Mouse (Mus musculus) layer of hippocampus, adult 8-10 months (tissue): ENCODE data around the gene Cnksr1. TPM values are rescaled to one million over a fixed set of nuclear protein-coding genes. Genes with fewer than 3 reads are reported as not detected.
"Not testable (repeated sequence)": the region's sequence is repeated elsewhere in the genome, so short reads cannot be mapped to it uniquely, and the experiment has no call there.

Experiments
- DNase-seq, 2 experiments: peaks; one replicate each; pipeline ENCODE4 v3.0.0; 2022; ENCODE audit warnings: low spot score in 2 of 2
- total RNA-seq, 4 experiments: library from RNA; stranded (reverse); gene quantifications; 2 replicates each; pipeline ENCODE4 v1.2.4; 2022

Gene Cnksr1
- total RNA-seq = under 1 TPM; 0.51 to 0.89 (median 0.79) TPM

DNA sequence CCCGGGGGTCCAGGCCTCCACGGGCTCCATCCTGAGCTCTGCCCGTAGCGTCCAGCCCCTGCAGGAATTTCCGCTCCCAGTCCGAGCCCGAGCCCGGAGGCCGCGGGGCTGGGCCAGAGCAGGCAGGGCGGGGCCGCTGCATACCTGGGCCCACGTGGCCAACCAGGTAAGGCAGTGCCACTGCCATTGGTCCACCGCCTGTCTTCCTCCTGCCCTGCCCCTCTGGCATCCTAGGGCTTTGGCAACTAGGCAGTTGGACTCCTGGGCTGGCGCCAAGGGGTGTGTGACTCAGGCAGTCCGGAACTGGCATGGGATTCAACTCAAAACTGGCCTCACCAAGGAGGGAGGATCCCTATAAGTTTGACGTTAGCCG lies at the start of gene Cnksr1:
TSS of gene Cnksr1 (minus strand) at position 121 of the 373 bp plus-strand sequence.
- no peak for DNase-seq

- DNase-seq = peak; percentile 45 to 63
Measured at GRCm38 (mm10) chr4:134287575-134288025, 49.4 kb upstream of the Cnksr1 start, which contains the start of gene Pdik1l. Gene Pdik1l (minus strand): TSS chr4:134287895.

DNA sequence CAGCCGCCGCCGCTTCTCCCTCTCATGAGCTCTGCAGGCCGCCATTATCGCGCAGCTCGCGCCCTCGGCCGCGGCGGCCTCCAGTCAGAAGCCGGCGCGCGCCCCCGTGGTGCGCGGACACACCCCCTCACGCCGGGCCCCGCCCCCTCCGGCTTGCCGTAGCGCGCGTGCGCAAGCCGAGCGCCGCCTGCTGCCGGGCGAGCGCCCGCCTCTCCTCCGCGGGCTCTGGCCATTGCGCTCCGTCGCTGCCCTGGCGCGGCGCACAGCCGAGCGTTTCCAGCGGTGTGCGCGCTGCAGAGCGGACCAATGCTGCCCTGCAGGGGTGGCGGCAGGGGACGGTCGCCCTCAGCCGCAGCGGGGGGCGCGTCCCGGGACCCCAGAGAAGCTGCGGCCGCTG lies 49.0 kb upstream of the Cnksr1 start:
- DNase-seq = peak; percentile 86 to 94

DNA sequence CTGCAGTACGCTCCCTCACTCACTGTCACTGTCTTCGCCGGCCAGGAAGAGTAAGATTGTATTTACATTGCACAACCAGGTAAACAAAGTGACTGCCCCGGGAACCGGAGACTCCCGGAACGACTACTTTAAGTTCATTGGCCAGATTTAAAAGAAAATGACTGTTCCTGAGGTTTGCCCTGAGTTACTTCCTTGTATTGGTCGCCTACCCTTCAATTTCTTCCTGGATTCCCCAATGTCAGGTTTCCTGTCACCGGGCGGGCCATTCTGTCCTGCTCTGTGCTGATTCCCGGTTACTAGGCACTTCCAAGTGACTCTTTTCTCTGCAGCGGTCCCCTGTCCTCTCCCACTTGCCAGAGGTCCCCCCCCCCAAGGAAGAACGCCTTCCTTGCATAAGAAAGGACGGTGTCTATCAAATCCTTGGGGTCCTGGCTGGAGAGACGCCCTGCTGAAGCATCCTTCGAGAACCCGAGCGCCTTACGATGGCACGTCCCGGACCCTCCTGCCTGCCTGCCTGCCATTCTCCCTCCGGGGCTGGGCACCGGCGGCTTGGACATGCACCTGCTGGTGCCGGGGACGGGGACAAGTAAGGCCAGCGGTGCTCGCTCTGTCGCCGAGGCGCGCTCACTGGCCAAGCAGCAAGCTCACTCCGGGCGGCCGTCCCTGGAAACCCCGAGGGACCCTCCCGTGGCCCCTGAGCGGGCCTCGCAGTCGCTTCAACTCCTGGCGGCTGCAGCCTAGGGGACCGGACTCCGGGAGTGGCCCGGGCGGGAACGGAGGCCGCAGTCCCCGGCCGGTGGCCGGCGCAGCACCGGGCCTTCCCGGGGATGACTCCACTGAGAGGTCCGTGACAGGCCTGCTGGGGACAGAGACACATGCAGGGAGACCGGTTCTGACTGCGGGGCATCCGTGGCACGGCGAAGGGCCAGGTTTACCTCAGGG lies 48.3 kb upstream of the Cnksr1 start:
- peak in 1 of 2 experiments; percentile 17 for DNase-seq

GRCm38 (mm10) chr4:134284942-134285341 lies 46.7 kb upstream of the Cnksr1 start:
- no peak for DNase-seq

DNA sequence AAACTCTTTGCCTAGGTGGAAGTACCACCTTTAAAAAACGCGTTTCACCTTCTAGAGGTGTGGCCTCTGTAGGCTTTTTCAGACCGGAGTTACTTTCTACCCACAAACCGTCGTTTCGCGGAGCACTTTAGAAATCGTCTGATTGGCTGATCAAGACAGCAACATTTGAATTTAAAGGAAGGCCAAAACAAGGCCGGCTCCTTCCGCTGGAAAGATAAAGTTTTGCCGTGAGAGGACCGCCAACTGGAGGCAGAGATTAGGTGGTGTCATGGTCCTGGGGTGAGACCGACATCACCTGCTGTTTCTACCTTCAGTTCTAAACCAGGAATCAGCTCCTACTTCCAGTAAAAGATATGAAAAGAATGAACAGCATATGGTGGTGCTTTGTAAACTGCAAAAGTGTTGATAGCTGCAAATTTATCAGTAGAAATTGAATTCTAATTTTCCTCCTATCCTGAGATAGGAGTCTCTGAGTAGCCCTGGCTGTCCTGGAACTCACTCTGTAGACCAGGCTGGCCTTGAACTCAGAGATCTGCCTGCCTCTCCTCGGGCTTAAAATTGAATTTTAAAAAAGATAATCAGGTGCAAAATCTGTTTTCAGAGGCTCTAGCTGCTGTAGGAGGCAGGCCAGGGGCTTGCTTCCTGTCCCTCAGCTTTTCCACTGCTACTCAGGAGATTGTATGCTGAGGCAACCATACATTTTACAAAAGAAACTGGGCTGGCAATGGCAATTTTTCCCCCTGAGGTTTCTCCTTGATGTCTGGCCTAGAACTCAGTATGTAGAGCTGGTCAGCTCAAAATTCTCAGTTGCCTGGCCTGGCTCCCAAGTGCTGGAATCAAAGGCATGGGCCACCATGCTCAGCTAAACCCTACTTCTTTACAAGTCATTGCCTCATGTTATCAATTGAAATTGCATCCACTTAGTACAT lies 35.5 kb upstream of the Cnksr1 start:
- DNase-seq = no peak

GRCm38 (mm10) chr4:134272731-134273416 lies 34.7 kb upstream of the Cnksr1 start:
- DNase-seq = no peak

DNA sequence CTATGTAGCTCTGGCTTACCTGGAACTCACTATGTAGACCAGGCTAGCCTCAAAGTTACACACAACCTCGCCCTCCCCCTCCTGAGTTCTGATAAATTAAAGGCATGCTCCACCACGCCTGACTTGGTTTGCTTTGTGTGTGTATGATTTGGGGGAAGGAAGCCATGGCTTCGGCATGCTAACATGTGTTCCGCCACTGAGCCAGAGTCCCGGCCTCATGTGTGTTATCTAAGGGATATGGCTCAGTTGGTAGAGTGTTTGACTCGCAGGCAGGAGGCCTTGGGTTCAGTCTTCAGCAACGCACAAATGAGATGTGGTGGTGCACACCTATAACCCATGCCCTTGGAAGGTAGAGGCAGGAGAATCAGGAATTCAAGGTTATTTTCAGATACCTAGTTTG lies 33.8 kb upstream of the Cnksr1 start:
- DNase-seq = no peak

DNA sequence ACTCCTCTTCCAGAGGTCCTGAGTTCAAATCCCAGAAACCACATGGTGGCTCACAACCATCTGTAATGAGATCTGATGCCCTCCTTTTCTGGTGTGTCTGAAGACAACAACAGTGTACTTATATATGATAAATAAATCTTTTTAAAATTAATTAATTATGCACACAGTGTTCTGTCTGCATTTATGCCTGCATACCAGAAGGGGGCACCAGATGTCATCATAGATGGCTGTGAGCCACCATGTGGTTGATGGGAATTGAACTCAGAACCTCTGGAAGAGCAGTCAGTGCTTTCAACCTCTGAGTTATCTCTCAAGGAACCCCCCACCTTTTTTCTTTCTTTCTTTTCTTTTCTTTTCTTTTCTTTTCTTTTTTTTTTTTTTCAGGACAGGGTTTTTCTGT lies 31.4 kb upstream of the Cnksr1 start:
- not testable (repeated sequence) for DNase-seq

DNA sequence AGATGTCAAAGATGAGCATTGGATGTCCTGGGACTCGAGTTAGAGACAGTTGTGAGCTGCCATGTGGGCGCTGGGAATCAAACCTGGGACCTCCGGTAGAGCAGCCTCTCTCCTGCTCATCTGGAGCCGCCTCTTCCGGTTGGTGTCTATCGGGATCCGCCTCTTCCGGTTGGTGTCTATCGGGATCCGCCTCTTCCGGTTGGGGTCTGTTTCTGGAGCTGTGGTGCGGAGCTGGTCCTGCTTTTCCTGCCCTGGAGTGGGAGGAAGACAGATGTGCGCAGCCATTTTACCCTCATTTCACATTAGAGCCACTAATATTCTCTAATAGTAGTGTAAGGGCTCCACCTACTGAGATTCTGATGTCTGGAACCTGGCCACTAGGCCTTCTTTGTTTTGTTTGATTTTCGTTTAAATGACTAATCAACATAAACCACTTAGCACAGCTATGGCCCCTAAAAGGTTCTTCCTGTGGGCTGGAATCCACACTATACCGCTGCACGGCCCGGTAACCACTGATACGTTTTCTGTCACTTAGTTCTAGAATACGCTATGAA lies 30.0 kb upstream of the Cnksr1 start:
- no peak for DNase-seq

DNA sequence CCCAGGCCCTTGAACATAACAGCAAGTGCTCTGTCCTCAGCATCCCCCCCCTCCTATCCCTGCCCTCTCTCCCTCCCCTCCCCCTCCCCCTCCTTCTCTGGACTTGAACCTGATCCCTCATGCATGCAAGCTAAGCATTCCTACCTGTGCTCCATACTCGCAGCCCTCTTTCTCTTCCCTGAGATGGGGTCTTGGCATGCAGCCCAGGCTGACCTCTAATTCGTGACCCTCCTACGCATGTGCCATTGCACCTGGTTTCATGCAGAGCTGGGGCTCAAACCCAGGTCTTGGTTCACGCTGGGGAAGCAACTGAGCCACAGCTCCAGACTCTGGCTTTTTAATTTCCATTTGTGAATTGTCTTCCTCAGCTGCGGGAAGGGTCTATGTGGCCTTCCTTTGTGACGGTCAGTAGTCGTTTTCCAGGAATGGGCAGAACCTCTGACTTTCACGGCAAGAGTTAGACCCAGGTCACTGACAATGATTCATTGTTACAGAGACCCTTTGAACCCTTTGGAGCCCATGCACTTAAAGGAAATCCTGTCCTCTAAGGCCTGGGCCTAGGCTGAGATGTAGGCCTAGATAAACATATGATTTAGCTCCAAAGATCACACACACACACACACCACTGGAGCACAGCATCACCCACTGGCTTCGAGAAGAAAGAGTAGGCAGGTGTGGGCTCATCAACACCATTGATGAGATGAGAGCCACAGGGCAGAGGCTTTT lies 27.8 kb upstream of the Cnksr1 start:
- DNase-seq = no peak

- no peak for DNase-seq
Measured at GRCm38 (mm10) chr4:134263191-134263590, 25.0 kb upstream of the Cnksr1 start.

DNA sequence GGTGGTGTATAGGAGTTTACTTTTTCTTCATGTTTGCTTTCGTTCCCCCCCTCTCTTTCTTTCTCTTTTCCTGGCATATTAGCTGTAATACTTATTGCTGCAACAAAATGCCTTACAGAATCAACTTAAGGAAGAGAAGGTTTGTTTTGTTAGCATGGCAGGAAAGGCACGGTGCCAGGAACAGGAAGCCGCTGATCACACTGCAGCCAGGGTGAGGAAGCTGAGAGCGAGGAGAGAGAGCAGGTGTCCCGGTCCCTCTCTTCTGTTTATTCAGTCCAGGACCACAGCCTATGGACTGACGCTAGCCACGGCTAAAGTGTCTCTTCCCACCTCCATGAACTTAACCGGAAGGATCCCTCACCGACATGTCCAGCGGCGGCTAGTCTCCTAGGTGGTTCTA lies 20.2 kb upstream of the Cnksr1 start:
- DNase-seq = no peak

- DNase-seq = no peak
Measured at GRCm38 (mm10) chr4:134257198-134258009, 19.2 kb upstream of the Cnksr1 start.

DNA sequence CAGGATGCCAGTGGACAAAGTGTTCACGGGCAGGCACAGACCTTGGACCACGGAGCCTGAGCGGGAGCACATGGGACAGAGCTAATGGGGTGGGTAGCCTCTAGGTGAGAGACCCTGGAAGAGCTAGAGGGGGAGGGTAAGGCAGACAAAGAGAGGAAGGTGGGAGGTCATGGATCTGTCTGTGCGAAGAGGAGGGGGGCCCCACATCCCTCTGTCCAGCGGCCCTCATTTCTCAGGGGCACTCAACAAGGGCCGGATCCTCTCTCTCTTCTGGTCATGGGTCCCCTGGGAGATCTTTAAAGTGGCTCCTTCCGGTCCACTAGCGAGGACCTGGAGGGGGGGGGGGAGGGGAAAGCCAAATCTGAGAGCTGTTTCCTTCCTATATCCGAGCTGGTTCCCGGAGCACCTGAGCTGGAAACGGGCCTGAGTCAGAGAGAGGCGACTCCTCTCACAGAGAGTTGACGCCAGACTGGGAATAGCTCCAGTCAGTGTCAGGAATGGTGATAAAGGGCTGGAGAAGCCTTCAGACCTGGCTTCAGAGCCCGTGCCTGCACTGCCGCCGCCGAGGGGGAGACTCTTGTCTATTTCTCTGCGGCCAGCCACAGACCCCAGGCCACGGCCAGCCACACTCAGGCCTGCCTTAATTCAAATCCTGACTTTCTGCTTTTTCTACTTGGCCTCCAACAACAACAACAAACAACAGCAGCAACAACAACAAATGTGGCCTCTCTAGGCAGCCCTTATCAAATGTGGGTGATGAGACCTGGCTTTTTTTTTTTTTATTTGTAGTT lies 18.4 kb upstream of the Cnksr1 start:
- DNase-seq = no peak

DNA sequence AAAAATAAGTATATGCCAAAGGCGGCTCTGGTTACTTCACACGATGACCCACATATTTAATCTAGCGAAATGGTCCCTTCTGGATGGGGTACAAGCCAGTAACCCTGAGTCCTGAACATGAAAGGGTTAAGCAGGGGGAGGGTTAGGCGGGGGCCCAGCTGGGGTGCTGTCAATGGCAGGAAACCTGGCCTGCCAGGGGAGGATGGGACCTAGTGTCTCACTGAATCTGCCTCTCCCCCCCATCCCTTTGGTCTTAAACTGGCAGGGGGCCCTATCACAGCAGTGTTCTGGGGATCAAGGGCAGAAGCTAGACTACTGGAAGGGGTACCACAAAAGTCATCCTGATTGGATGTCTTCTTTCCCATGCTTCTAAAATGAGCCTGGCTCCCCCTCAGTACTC lies 17.7 kb upstream of the Cnksr1 start:
- no peak for DNase-seq

DNA sequence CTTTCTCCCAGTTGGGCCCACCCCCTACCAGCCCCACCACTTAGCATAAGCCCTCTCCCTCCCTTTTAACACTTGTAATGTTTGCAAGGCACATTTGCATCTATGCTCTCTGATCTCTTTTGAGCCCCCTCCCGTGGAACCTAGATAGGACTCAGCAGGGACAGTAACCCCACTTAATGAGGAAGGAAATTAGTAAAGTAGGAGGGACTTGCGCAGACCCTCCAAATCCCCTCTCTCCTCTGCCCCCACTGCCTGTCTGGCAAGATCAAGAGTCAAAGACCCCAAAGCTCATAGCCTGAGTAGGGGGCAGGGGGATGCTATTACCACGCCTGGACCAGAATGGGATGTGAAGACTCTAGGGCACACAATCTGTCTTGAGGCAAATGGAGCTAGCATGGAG lies 16.6 kb upstream of the Cnksr1 start:
- no peak for DNase-seq

GRCm38 (mm10) chr4:134253722-134254324 lies 15.6 kb upstream of the Cnksr1 start, which contains the start of gene Grrp1:
Gene Grrp1 (minus strand): TSS chr4:134254106.
- no peak for DNase-seq
